12 mouse cellular contexts compared by ENCODE assay signal in genomic region chr16:34294568-34294967, GRCm38 (mm10).
DNase-seq lines count a peak whose midpoint lies in the region; ATAC-seq and TF ChIP-seq lines count a peak whose summit lies in the region.
"Had no signal": no experiment of that assay in that cellular context is flagged by ENCODE, and none has a peak within 500 bp of the region (broad histone marks: within the 10 kb centered on the region; RNA-seq: fewer than 3 reads in every experiment).

No protein-coding gene starts in this region.

- intact Hi-C loops in heart, adult 2 months (cut with DNase I), result no loop called here

- TF ChIP-seq RAD21 in MEL (IDR thresholded peaks at IDR 0.05; ENCODE audit: low read depth, low read length), result no peak

- H3K4me2 ChIP-seq in lung, embryonic 14.5 days, result no peak overlapping the region
- H3K4me2 ChIP-seq: heart, embryonic 15.5 days; limb, embryonic 15.5 days; midbrain, embryonic 15.5 days had no signal

- TF ChIP-seq CTCF in heart, adult 2 months (IDR thresholded peaks at IDR 0.05), result peak; percentile 48
- peak; percentile 48 for TF ChIP-seq CTCF in lung, embryonic 14.5 days (IDR thresholded peaks at IDR 0.05; ENCODE audit: low read depth)
- TF ChIP-seq CTCF in MEL (IDR thresholded peaks at IDR 0.05 in 2 of 3, conservative IDR thresholded peaks at IDR 0.05 in 1 of 3; ENCODE audit: control insufficient read depth in 1 of 3, insufficient read depth in 1 of 3, low read depth in 2 of 3, low read length in 3 of 3, poor library complexity in 1 of 3, severe bottlenecking in 1 of 3), result peak in 2 of 3 experiments; percentile 24 to 34; a peak in 5 of 6 replicates

- TF ChIP-seq EP300 in heart, adult 2 months (IDR thresholded peaks at IDR 0.05; ENCODE audit: insufficient read depth, low read depth, low read length), result no peak
- TF ChIP-seq EP300 in MEL (IDR thresholded peaks at IDR 0.05; ENCODE audit: low read depth in 1 of 2, low read length in 2 of 2), result no peak

- no peak overlapping the region for H3K4me3 ChIP-seq in heart, adult 2 months
- no peak overlapping the region for H3K4me3 ChIP-seq in lung, embryonic 14.5 days (ENCODE audit: low read depth, low read length)
- no peak overlapping the region for H3K4me3 ChIP-seq in MEL (ENCODE audit: control insufficient read depth in 1 of 2, insufficient read depth in 1 of 2, low read depth in 2 of 2, low read length in 2 of 2)
- H3K4me3 ChIP-seq: heart, embryonic 15.5 days; limb, embryonic 15.5 days; midbrain, embryonic 15.5 days had no signal

- H3K9me3 ChIP-seq in lung, embryonic 14.5 days (ENCODE audit: low read depth, low read length), result no peaks in the 10 kb centered on the region
- no peaks in the 10 kb centered on the region for H3K9me3 ChIP-seq in MEL (replicated peaks; ENCODE audit: insufficient read depth, low read length)
- H3K9me3 ChIP-seq: heart, embryonic 15.5 days; limb, embryonic 15.5 days; midbrain, embryonic 15.5 days had no signal

- H3K4me1 ChIP-seq in heart, adult 2 months (ENCODE audit: control insufficient read depth, insufficient read depth, low read length), result no peaks in the 10 kb centered on the region
- H3K4me1 ChIP-seq in lung, embryonic 14.5 days (ENCODE audit: insufficient read depth), result no peaks in the 10 kb centered on the region
- H3K4me1 ChIP-seq in MEL (ENCODE audit: control insufficient read depth in 1 of 2, insufficient read depth in 2 of 2, low read length in 2 of 2), result no peaks in the 10 kb centered on the region
- H3K4me1 ChIP-seq: limb, embryonic 15.5 days had no signal

- H3K79me2 ChIP-seq in heart, adult 2 months (replicated peaks; ENCODE audit: control insufficient read depth, insufficient read depth, low read length), result no peaks in the 10 kb centered on the region
- no peaks in the 10 kb centered on the region for H3K79me2 ChIP-seq in MEL (ENCODE audit: control insufficient read depth, insufficient read depth, low read length, poor library complexity)

- no peak for TF ChIP-seq POLR2A in heart, adult 2 months (IDR thresholded peaks at IDR 0.05; ENCODE audit: insufficient read depth, low read depth, low read length)
- no peak for TF ChIP-seq POLR2A in MEL (IDR thresholded peaks at IDR 0.05; ENCODE audit: control insufficient read depth in 1 of 2, insufficient read depth in 1 of 2, low read depth in 1 of 2, low read length in 2 of 2, poor library complexity in 1 of 2)

- 83% methylated on average over 6 of the region's 6 CpGs for WGBS in heart, adult 2 months
- WGBS in lung, embryonic 14.5 days, result 72% methylated on average over 6 of the region's 6 CpGs

- no peaks in the 10 kb centered on the region for H3K27me3 ChIP-seq in heart, adult 2 months (ENCODE audit: control insufficient read depth, insufficient read depth, low read length)
- H3K27me3 ChIP-seq in lung, embryonic 14.5 days (ENCODE audit: insufficient read depth, low read length), result no peaks in the 10 kb centered on the region
- H3K27me3 ChIP-seq in MEL (ENCODE audit: control insufficient read depth in 1 of 2, insufficient read depth in 2 of 2, low read length in 2 of 2), result no peaks in the 10 kb centered on the region; a peak in 1 of 4 replicates
- no peaks in the 10 kb centered on the region for H3K27me3 ChIP-seq in splenic B cell, adult 2 months (ENCODE audit: control insufficient read depth, insufficient read depth, low read length, poor library complexity, severe bottlenecking)
- H3K27me3 ChIP-seq: heart, embryonic 15.5 days; limb, embryonic 15.5 days; midbrain, embryonic 15.5 days had no signal

- H3K9ac ChIP-seq in heart, adult 2 months (ENCODE audit: low read depth, low read length), result no peak overlapping the region
- no peak overlapping the region for H3K9ac ChIP-seq in lung, embryonic 14.5 days
- no peak overlapping the region for H3K9ac ChIP-seq in MEL (ENCODE audit: control insufficient read depth, low read depth, low read length, poor library complexity, severe bottlenecking)
- H3K9ac ChIP-seq: heart, embryonic 15.5 days; limb, embryonic 15.5 days; midbrain, embryonic 15.5 days had no signal

- no peaks in the 10 kb centered on the region for H3K36me3 ChIP-seq in heart, adult 2 months (ENCODE audit: control insufficient read depth, insufficient read depth, low read length)
- H3K36me3 ChIP-seq in lung, embryonic 14.5 days (ENCODE audit: insufficient read depth), result no peaks in the 10 kb centered on the region
- H3K36me3 ChIP-seq in MEL (ENCODE audit: control insufficient read depth in 1 of 2, insufficient read depth in 2 of 2, low read length in 2 of 2), result no peaks in the 10 kb centered on the region
- no peaks in the 10 kb centered on the region for H3K36me3 ChIP-seq in splenic B cell, adult 2 months (ENCODE audit: control insufficient read depth, insufficient read depth, low read length, poor library complexity, severe bottlenecking)
- H3K36me3 ChIP-seq: heart, embryonic 15.5 days; limb, embryonic 15.5 days had no signal

- no peak for DNase-seq in heart, adult 2 months
- no peak for DNase-seq in heart, adult 8-10 months (ENCODE audit: low spot score)
- DNase-seq in lung, embryonic 14.5 days, result peak; percentile 50
- DNase-seq in lung, adult 18-20 months, result no peak
- DNase-seq in MEL (ENCODE audit: low read depth, low spot score), result peak; percentile 4
- peak; percentile 4 for DNase-seq in splenic B cell, adult 2 months (ENCODE audit: low read depth, low spot score)
- DNase-seq in adrenal gland, adult (ENCODE audit: inconsistent age in 2 of 2, low spot score in 1 of 2), result no peak
- DNase-seq: cerebellum, adult 9-10 months had no signal

- no peak overlapping the region for H3K27ac ChIP-seq in heart, adult 2 months
- no peak overlapping the region for H3K27ac ChIP-seq in lung, embryonic 14.5 days (ENCODE audit: low read depth)
- no peak overlapping the region for H3K27ac ChIP-seq in MEL (ENCODE audit: control insufficient read depth, low read depth, low read length)
- H3K27ac ChIP-seq: heart, embryonic 15.5 days; limb, embryonic 15.5 days; midbrain, embryonic 15.5 days had no signal

- no peak for ATAC-seq in lung, embryonic 14.5 days (ENCODE audit: insufficient read depth)
- ATAC-seq in inflammation-experienced regulatory T-cells, adult 6 months, result no peak
- ATAC-seq: midbrain, embryonic 15.5 days had no signal

TF ChIP-seq in MEL, 35 proteins besides CTCF, POLR2A, EP300 and RAD21:
- no peak for TF ChIP-seq MAX (IDR thresholded peaks at IDR 0.05; ENCODE audit: low read length)
- no peak for TF ChIP-seq RCOR1 (IDR thresholded peaks at IDR 0.05; ENCODE audit: low read depth, low read length)
- no peak for TF ChIP-seq ZC3H11A (IDR thresholded peaks at IDR 0.05; ENCODE audit: low read depth, low read length)
- TF ChIP-seq JUND (IDR thresholded peaks at IDR 0.05; ENCODE audit: low read depth, low read length), result no peak
- TF ChIP-seq GABPA (IDR thresholded peaks at IDR 0.05; ENCODE audit: low read depth, low read length), result no peak
- TF ChIP-seq SMC3 (IDR thresholded peaks at IDR 0.05; ENCODE audit: low read depth, low read length), result no peak
- TF ChIP-seq HCFC1 (IDR thresholded peaks at IDR 0.05; ENCODE audit: low read depth, low read length), result no peak
- no peak for TF ChIP-seq BHLHE40 (IDR thresholded peaks at IDR 0.05; ENCODE audit: borderline replicate concordance, low read depth, low read length)
- TF ChIP-seq MYB (IDR thresholded peaks at IDR 0.05; ENCODE audit: low read depth, low read length), result no peak
- no peak for TF ChIP-seq MAFK (IDR thresholded peaks at IDR 0.05; ENCODE audit: borderline replicate concordance, low read depth, low read length)
- no peak for TF ChIP-seq TAL1 (IDR thresholded peaks at IDR 0.05; ENCODE audit: low read length)
- TF ChIP-seq ETS1 (IDR thresholded peaks at IDR 0.05; ENCODE audit: low read depth, low read length), result no peak
- TF ChIP-seq USF1 (IDR thresholded peaks at IDR 0.05; ENCODE audit: low read depth, low read length), result no peak
- no peak for TF ChIP-seq ELF1 (IDR thresholded peaks at IDR 0.05; ENCODE audit: low read depth, low read length)
- no peak for TF ChIP-seq MEF2A (IDR thresholded peaks at IDR 0.05; ENCODE audit: extremely low read depth, insufficient replicate concordance, low read depth, low read length, poor library complexity, severe bottlenecking)
- TF ChIP-seq MXI1 (IDR thresholded peaks at IDR 0.05; ENCODE audit: low read depth, low read length), result no peak
- no peak for TF ChIP-seq USF2 (IDR thresholded peaks at IDR 0.05; ENCODE audit: borderline replicate concordance in 1 of 2, insufficient read depth in 1 of 2, low read depth in 1 of 2, low read length in 2 of 2)
- TF ChIP-seq SIN3A (IDR thresholded peaks at IDR 0.05; ENCODE audit: low read length), result no peak
- TF ChIP-seq ZMIZ1 (IDR thresholded peaks at IDR 0.05; ENCODE audit: low read depth, low read length), result no peak
- no peak for TF ChIP-seq CHD2 (IDR thresholded peaks at IDR 0.05; ENCODE audit: low read length)
TF ChIP-seq in MEL: peak in this region for 0.

Comparison
In these comparisons a context has a peak if more than half of its experiments do, and no peak if none do; other contexts are left out.
1. DNase-seq: peak in lung, embryonic 14.5 days (single experiment), MEL (single experiment) and splenic B cell, adult 2 months (single experiment); none in heart, adult 2 months (0 of 2), heart, adult 8-10 months (single experiment), lung, adult 18-20 months (0 of 2) and adrenal gland, adult (0 of 2).
2. Peak in every context shown above with its lines, with median percentiles within 50 percentile points of each other: CTCF ChIP-seq.